Mouse (Mus musculus) hindbrain, postnatal 0 days (tissue): ENCODE results near the gene Zdhhc12. TPM values are rescaled to one million over a fixed set of nuclear protein-coding genes. Genes with fewer than 3 reads are reported as not detected.

Experiments used
- ATAC-seq: fragments of 200-750 bp; cut with Nextera tagmentation; 2 replicates; pipeline ENCODE4 v1.8.0; 2017; ENCODE audit warnings: mild to moderate bottlenecking, moderate TSS enrichment, moderate library complexity
- DNase-seq: peaks from one replicate; pipeline ENCODE4 v3.0.0-alpha.2; 2015; ENCODE audit warnings: low spot score
- H3K27ac ChIP-seq: fragments of 300-500 bp; sonication (generic); 2 replicates; pipeline ENCODE4 v1.5.1; 2014; ENCODE audit warnings: mild to moderate bottlenecking
- H3K27me3 ChIP-seq: fragments of 300-500 bp; sonication (generic); 2 replicates; pipeline ENCODE4 v1.6.1; 2014; ENCODE audit warnings: low read length, mixed read lengths; ENCODE audit not compliant: insufficient read depth
- H3K36me3 ChIP-seq: fragments of 300-500 bp; sonication (generic); 2 replicates; pipeline ENCODE4 v1.6.1; 2014; ENCODE audit warnings: low read length, mixed read lengths; ENCODE audit not compliant: insufficient read depth
- H3K4me1 ChIP-seq: fragments of 300-500 bp; sonication (generic); 2 replicates; pipeline ENCODE4 v1.6.1; 2014; ENCODE audit warnings: antibody characterized with exemption, low read length, mixed read lengths; ENCODE audit not compliant: insufficient read depth
- H3K4me2 ChIP-seq: fragments of 300-500 bp; sonication (generic); 2 replicates; pipeline ENCODE4 v1.6.1; 2014; ENCODE audit warnings: low read depth, mild to moderate bottlenecking, low read length, moderate library complexity, mixed read lengths
- H3K4me3 ChIP-seq: fragments of 300-500 bp; sonication (generic); 2 replicates; pipeline ENCODE4 v1.5.1; 2014; ENCODE audit warnings: low read length
- H3K9ac ChIP-seq: fragments of 300-500 bp; sonication (generic); replicated peaks from 2 replicates; pipeline ENCODE4 v1.6.1; 2014; ENCODE audit warnings: mild to moderate bottlenecking, low read length, moderate library complexity, mixed read lengths
- H3K9me3 ChIP-seq: fragments of 300-500 bp; sonication (generic); 2 replicates; pipeline ENCODE4 v1.6.1; 2016; ENCODE audit warnings: low read length, mixed read lengths
- CTCF ChIP-seq: IDR thresholded peaks from 2 replicates; pipeline ENCODE4 v1.5.1; 2016; ENCODE audit warnings: antibody characterized with exemption, control low read depth, low read depth
- WGBS: fragments of 180-500 bp; shearing (Covaris S2); extraction: QIAGEN DNeasy Blood & Tissue Kit; methylation state at CpG from one replicate; pipeline ENCODE4 v1.1.7; 2014; 5-methylcytosine and 5-hydroxymethylcytosine counted together
- polyA plus RNA-seq: library from polyadenylated mRNA; unstranded; fragments of >200 nt; fragmentation: Nextera tagmentation; extraction: Ambion mirVana; gene quantifications from 2 replicates; pipeline ENCODE4 v1.2.1, GENCODE M21; 2015
- total RNA-seq: library from RNA; depleted of rRNA; stranded (reverse); fragments of >200 nt; gene quantifications from 2 replicates; pipeline ENCODE4 v1.2.3, GENCODE M21; 2014; rRNA removed

The Zdhhc12 gene
- total and polyA plus RNA-seq, 2 experiments from 2014 or later = 30.2 to 35.0 TPM

DNA sequence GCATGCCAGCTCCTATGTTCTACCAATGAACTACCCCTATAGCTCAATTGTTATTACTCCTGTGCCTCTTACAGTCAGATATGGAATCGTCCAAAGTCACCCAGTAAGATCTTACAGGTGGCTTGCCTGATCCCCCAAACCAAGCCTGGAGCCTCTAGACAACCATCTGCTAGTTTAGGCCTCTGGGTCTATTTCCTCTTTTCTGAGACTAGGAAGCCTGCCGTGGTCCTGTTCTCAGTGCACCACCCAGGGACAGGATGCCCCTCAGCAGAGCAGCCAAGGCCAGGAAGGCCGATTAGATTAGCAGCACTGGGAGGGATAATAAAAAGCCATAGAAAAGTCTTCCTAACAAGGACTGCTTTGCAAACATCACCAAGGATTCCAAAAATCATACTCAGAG is 43.6 kb downstream of the Zdhhc12 start:
- H3K9me3 ChIP-seq = no peaks in the 10 kb centered on the region
- H3K9ac ChIP-seq = no peak overlapping the region
- no peak overlapping the region for H3K4me2 ChIP-seq
- H3K4me3 ChIP-seq = no peak overlapping the region
- ATAC-seq (no peak), DNase-seq (no peak)
- H3K27ac ChIP-seq = no peak overlapping the region
- no peaks in the 10 kb centered on the region; the same call in 1 of the 2 replicates for H3K4me1 ChIP-seq
- 90% methylated on average over 3 of the region's 3 CpGs for WGBS
- TF ChIP-seq CTCF = no peak
- no peaks in the 10 kb centered on the region for H3K27me3 ChIP-seq
- H3K36me3 ChIP-seq = no peaks in the 10 kb centered on the region

DNA sequence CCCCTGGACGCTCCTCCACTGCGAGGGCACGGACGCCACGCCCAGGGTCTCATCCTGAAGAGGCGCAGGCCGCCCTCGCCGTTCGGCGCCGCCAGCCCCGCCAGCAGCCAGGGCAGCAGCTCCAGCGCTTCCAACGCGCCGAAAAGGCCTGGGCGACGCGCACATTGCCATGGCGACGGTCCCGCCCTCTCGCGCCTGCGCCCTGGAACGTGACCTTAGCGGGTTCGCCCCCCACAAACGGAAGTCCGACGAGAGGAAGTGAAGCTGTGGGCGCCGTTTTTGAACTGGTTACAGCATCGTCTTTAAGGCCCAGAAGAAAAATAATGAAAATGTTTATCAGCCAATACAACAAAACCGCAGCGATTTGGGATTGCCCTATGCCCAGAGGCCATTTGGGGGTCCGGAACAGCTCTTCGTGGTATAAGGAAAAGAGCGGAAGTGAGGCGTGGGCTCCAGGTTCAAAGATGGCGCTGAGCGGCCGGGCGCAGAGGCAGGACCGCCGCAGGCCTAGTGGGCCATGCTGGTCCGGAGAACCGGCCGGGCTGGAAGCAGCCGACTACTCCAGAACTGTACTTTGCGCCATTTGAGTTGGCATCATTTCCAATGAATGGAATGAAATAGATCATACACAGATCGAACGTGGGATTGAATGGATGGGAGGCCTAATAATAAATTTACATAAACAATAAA is 44.6 kb downstream of the Zdhhc12 start, which contains the start of gene Wdr34:
Gene Wdr34 (minus strand): TSS at position 183 of the 690 bp plus-strand sequence.
- H3K36me3 ChIP-seq = no peaks in the 10 kb centered on the region
- ATAC-seq (peak; percentile 95), DNase-seq (peak; percentile 98)
- no peaks in the 10 kb centered on the region for H3K9me3 ChIP-seq
- peak within 1 kb of the TSS; percentile 58 for H3K4me2 ChIP-seq
- H3K27me3 ChIP-seq = no peaks in the 10 kb centered on the region
- under 1% methylated on average over 54 of the region's 54 CpGs for WGBS
- TF ChIP-seq CTCF = no peak; the same call in 1 of the 2 replicates
- peak within 1 kb of the TSS; percentile 71 for H3K4me3 ChIP-seq
- peak within 1 kb of the TSS; percentile 96 for H3K27ac ChIP-seq
- no peaks in the 10 kb centered on the region; the same call in 1 of the 2 replicates for H3K4me1 ChIP-seq
- H3K9ac ChIP-seq = peak within 1 kb of the TSS; percentile 60

DNA sequence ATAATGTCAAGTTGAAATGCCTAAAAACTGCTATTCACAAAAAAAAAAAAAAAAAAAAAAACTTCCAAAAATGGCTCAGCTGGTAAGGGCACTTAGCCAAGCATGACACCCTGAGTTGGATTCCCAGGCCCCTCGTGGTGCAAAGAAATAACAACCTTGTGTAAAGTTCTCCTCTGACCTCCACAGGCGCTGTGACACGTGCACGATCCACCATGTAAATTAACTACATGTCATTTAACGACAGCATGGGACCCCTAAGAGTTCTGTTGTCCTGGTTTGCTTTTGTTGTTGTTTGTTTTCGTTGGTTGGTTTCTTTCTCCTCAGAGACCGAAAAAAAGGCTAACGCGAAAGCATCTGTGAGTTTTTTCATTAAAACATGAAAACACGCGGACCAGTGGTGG is 45.3 kb downstream of the Zdhhc12 start:
- 46% methylated on average over 11 of the region's 11 CpGs for WGBS
- peak overlapping the region; percentile 71 for H3K4me3 ChIP-seq
- no peak for ATAC-seq
- no peaks in the 10 kb centered on the region; the same call in 1 of the 2 replicates for H3K4me1 ChIP-seq
- no peaks in the 10 kb centered on the region for H3K27me3 ChIP-seq
- H3K36me3 ChIP-seq = no peaks in the 10 kb centered on the region
- TF ChIP-seq CTCF = no peak; the same call in 1 of the 2 replicates
- peak overlapping the region; percentile 60 for H3K9ac ChIP-seq
- no peaks in the 10 kb centered on the region for H3K9me3 ChIP-seq
- H3K27ac ChIP-seq = peak overlapping the region; percentile 96
- peak overlapping the region; percentile 58 for H3K4me2 ChIP-seq
- DNase-seq = peak; percentile 20

DNA sequence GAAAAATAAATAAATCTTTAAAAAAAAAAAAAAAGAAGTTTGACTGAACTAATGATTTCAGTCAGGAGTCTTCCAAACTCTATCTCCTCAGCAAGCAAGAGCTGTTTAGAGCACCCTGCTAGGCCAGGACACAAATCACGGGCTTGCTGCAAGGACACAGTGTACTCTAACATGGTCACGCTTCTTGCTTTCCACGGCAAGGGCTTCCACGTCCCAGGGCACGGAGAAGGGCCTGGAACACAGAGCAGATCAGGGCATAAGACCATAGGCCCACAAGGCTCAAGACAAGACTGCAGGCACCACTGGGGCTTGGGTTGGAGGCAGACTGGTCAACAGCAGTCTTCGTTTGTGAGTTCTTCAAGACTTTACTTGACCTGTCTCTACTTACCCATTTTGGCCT is 46.3 kb downstream of the Zdhhc12 start:
- Histone ChIP-seq H3K4me1 (no peaks in the 10 kb centered on the region; the same call in 1 of the 2 replicates), H3K36me3 (no peaks in the 10 kb centered on the region), H3K4me3 (no peak overlapping the region), H3K27me3 (no peaks in the 10 kb centered on the region), H3K9ac (no peak overlapping the region), H3K27ac (no peak overlapping the region), H3K9me3 (no peaks in the 10 kb centered on the region), H3K4me2 (no peak overlapping the region)
- no peak for TF ChIP-seq CTCF
- DNase-seq (no peak), ATAC-seq (no peak)
- WGBS = 95% methylated on average over 6 of the region's 6 CpGs

DNA sequence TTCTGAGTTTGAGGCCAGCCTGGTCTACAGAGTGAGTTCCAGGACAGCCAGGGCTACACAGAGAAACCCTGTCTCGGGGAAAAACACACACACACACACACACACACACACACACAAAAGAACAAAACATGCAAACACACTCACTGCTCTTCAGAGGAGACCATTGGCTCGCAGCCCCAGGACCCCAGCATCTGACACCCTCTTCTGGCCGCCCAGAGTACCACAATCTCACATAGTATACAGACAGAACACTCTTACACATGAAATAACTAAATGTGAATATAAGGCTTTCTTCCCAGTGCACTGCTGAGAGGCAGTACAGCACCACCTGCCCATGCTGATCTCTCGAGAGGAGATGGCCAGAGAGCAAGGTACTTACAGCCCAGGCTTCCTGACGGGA is 48.9 kb downstream of the Zdhhc12 start:
- no peaks in the 10 kb centered on the region for H3K9me3 ChIP-seq
- H3K9ac ChIP-seq = no peak overlapping the region
- H3K27ac ChIP-seq = no peak overlapping the region
- no peak overlapping the region for H3K4me3 ChIP-seq
- no peaks in the 10 kb centered on the region for H3K36me3 ChIP-seq
- 85% methylated on average over 5 of the region's 5 CpGs for WGBS
- no peaks in the 10 kb centered on the region; the same call in 1 of the 2 replicates for H3K4me1 ChIP-seq
- ATAC-seq (no peak), DNase-seq (no peak)
- no peak overlapping the region for H3K4me2 ChIP-seq
- no peaks in the 10 kb centered on the region for H3K27me3 ChIP-seq
- no peak for TF ChIP-seq CTCF

DNA sequence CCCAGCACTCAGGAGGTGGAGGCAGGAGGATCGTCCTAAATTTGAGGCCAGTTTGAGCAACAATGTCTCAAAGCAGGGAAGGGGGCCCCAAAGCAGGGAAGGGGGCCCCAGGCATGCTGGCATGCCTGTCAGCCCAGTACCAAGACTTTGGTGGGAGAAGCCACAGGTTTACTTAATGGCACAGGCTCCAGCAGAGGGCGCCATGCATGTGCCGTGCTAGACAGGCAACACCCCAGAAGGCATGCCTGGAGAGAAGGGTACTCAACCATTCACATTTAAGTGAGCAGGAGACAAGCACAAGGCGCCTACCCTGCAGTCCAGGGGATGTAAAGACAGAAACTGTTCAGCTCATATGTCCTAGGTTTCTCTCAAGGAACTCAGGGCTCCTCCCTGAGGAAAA is 51.0 kb downstream of the Zdhhc12 start:
- DNase-seq = peak; percentile 88
- WGBS = 4% methylated on average over 4 of the region's 4 CpGs
- Histone ChIP-seq H3K4me3 (no peak overlapping the region), H3K27me3 (no peaks in the 10 kb centered on the region), H3K9ac (no peak overlapping the region), H3K27ac (no peak overlapping the region), H3K36me3 (peaks cover under 1% of the 10 kb centered on the region; the same call in 1 of the 2 replicates), H3K9me3 (no peaks in the 10 kb centered on the region), H3K4me1 (no peaks in the 10 kb centered on the region; the same call in 1 of the 2 replicates), H3K4me2 (no peak overlapping the region)
- peak; percentile 72; the same call in 1 of the 2 replicates for ATAC-seq
- peak; percentile 84 for TF ChIP-seq CTCF

Other genes starting within 250 kb of the Zdhhc12 start
- gene Cercam, start 224.5 kb downstream of the Zdhhc12 start, total RNA-seq = 32.5 and 37.7 TPM in 2 replicates
- gene Cercam, start 224.5 kb downstream of the Zdhhc12 start, polyA plus RNA-seq = 17.8 and 20.6 TPM in 2 replicates
- gene Odf2, start 204.4 kb downstream of the Zdhhc12 start, total RNA-seq = 73.1 and 81.7 TPM in 2 replicates
- 78.2 and 88.3 TPM in 2 replicates for gene Odf2, start 204.4 kb downstream of the Zdhhc12 start, polyA plus RNA-seq
- gene Gle1, start 158.2 kb downstream of the Zdhhc12 start, total RNA-seq = 39.4 and 43.6 TPM in 2 replicates
- 52.7 and 56.0 TPM in 2 replicates for gene Gle1, start 158.2 kb downstream of the Zdhhc12 start, polyA plus RNA-seq
- gene Sptan1, start 128.1 kb downstream of the Zdhhc12 start, total RNA-seq = 716 and 902 TPM in 2 replicates
- gene Sptan1, start 128.1 kb downstream of the Zdhhc12 start, polyA plus RNA-seq = 166 and 184 TPM in 2 replicates
- 87.4 and 87.7 TPM in 2 replicates for gene Wdr34, start 44.8 kb downstream of the Zdhhc12 start, total RNA-seq
- 64.5 and 66.5 TPM in 2 replicates for gene Wdr34, start 44.8 kb downstream of the Zdhhc12 start, polyA plus RNA-seq
- gene Set, start 36.3 kb downstream of the Zdhhc12 start, total RNA-seq = 149 and 188 TPM in 2 replicates
- 332 and 334 TPM in 2 replicates for gene Set, start 36.3 kb downstream of the Zdhhc12 start, polyA plus RNA-seq
- 1.2 and 4.5 TPM in 2 replicates for gene Pkn3, start 16.0 kb downstream of the Zdhhc12 start, total RNA-seq
- 0.99 and 1.0 TPM in 2 replicates for gene Pkn3, start 16.0 kb downstream of the Zdhhc12 start, polyA plus RNA-seq
- 77.6 and 99.2 TPM in 2 replicates for gene Zer1, start 30.9 kb upstream of the Zdhhc12 start, total RNA-seq
- gene Zer1, start 30.9 kb upstream of the Zdhhc12 start, polyA plus RNA-seq = 14.0 and 14.6 TPM in 2 replicates
- 106 and 109 TPM in 2 replicates for gene Tbc1d13, start 40.1 kb upstream of the Zdhhc12 start, total RNA-seq
- 9.4 and 10.8 TPM in 2 replicates for gene Tbc1d13, start 40.1 kb upstream of the Zdhhc12 start, polyA plus RNA-seq
- 63.7 and 64.1 TPM in 2 replicates for gene Endog, start 77.8 kb upstream of the Zdhhc12 start, total RNA-seq
- gene Endog, start 77.8 kb upstream of the Zdhhc12 start, polyA plus RNA-seq = 42.2 and 42.7 TPM in 2 replicates
- 32.6 and 48.2 TPM in 2 replicates for gene Spout1, start 84.8 kb upstream of the Zdhhc12 start, total RNA-seq
- gene Spout1, start 84.8 kb upstream of the Zdhhc12 start, polyA plus RNA-seq = 52.6 and 56.1 TPM in 2 replicates
- 23.9 and 34.3 TPM in 2 replicates for gene Kyat1, start 112.2 kb upstream of the Zdhhc12 start, total RNA-seq
- 17.0 and 17.9 TPM in 2 replicates for gene Kyat1, start 112.2 kb upstream of the Zdhhc12 start, polyA plus RNA-seq
- gene Lrrc8a, start 144.1 kb upstream of the Zdhhc12 start, total RNA-seq = 66.2 and 68.4 TPM in 2 replicates
- gene Lrrc8a, start 144.1 kb upstream of the Zdhhc12 start, polyA plus RNA-seq = 59.7 and 61.9 TPM in 2 replicates
- 6.8 and 15.1 TPM in 2 replicates for gene Gm28035, start 146.9 kb upstream of the Zdhhc12 start, total RNA-seq
- gene Gm28035, start 146.9 kb upstream of the Zdhhc12 start, polyA plus RNA-seq = 0.25 and 0.31 TPM in 2 replicates
- 5.6 and 8.9 TPM in 2 replicates for gene Phyhd1, start 172.6 kb upstream of the Zdhhc12 start, total RNA-seq
- 6.2 and 7.4 TPM in 2 replicates for gene Phyhd1, start 172.6 kb upstream of the Zdhhc12 start, polyA plus RNA-seq
- not detected in 2 replicates for gene Gm28038, start 187.4 kb upstream of the Zdhhc12 start, total RNA-seq
- gene Gm28038, start 187.4 kb upstream of the Zdhhc12 start, polyA plus RNA-seq = not detected in 2 replicates
- gene Dolk, start 192.7 kb upstream of the Zdhhc12 start, total RNA-seq = 43.7 and 50.4 TPM in 2 replicates
- 42.1 and 43.5 TPM in 2 replicates for gene Dolk, start 192.7 kb upstream of the Zdhhc12 start, polyA plus RNA-seq
- gene Nup188, start 192.7 kb upstream of the Zdhhc12 start, total RNA-seq = 32.6 and 51.0 TPM in 2 replicates
- gene Nup188, start 192.7 kb upstream of the Zdhhc12 start, polyA plus RNA-seq = 11.9 and 12.6 TPM in 2 replicates